Mouse (Mus musculus): ENCODE measurements around the gene Dolpp1.
"Not testable (repeated sequence)": the region's sequence is repeated elsewhere in the genome, so short reads cannot be mapped to it uniquely, and the experiment has no call there.

Gene Dolpp1

GRCm38 (mm10) chr2:30413038-30413973 lies 21.3 kb downstream of the Dolpp1 start:
- DNase-seq, result no peak

DNA sequence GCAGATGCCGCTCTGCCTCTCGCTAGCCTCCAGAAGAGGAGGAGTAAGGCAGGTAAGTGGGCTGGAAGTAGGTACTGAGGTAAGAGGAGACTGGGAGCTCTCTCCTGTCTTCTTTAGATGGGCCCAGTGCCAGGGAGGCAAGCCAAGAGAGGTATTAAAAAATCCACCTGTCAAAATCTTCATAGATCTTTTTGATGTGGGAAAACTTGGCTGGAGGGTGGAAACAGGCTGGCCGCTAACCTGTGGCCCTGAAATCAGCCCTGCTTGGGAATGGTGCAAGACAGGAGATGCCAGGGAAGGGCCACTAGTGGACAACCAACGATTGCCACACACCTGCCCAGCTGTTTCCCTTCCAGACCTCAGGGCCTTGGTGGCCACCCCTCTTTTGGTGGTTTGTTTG lies 22.0 kb downstream of the Dolpp1 start:
- DNase-seq, result no peak

DNA sequence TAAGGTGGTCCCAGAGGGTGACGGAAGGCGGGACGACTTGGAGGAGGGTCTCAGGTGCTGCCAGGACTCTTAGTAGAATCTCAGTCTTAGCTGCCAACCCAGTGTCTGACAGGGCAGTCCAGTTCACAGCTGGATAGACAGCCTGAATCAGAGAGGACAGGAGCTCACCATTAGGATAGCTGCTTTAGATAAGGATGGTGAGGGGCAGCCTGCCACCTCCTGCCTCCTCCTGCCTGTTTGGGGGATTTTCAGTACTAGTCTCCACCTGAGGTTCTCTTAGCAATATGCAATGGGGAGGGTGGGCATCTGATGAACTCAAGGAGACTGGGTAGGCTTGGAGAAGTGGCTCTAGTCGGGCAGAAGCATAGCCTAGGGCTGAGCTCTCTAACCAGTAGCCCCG lies 22.6 kb downstream of the Dolpp1 start:
- DNase-seq, result no peak

- peak; percentile 91 for DNase-seq
Measured at GRCm38 (mm10) chr2:30415157-30415935, 23.3 kb downstream of the Dolpp1 start, which contains the start of gene Crat. Crat (minus strand) TSS chr2:30415813.

- peak; percentile 96 for DNase-seq
Measured at GRCm38 (mm10) chr2:30415936-30416648, 24.0 kb downstream of the Dolpp1 start, which contains the start of gene Ptpa. Ptpa (plus strand) TSS chr2:30416039.

GRCm38 (mm10) chr2:30416649-30416965 lies 24.6 kb downstream of the Dolpp1 start:
- DNase-seq, result no peak

DNA sequence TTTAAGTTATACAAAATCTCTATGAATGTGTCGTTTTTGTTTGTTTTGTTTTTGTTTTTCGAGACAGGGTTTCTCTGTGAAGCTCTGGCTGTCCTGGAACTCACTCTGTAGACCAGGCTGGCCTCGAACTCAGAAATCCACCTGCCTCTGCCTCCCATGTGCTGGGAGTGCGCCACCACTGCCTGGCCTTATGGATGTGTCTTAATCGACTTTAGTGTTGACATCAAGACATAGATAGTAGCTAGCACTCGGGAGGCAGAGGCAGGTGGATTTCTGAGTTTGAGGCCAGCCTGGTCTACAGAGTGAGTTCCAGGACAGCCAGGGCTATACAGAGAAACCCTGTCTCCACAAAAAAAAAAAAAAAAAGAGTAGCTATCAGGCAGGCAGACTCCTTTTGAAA lies 25.1 kb downstream of the Dolpp1 start:
- DNase-seq, result not testable (repeated sequence)

DNA sequence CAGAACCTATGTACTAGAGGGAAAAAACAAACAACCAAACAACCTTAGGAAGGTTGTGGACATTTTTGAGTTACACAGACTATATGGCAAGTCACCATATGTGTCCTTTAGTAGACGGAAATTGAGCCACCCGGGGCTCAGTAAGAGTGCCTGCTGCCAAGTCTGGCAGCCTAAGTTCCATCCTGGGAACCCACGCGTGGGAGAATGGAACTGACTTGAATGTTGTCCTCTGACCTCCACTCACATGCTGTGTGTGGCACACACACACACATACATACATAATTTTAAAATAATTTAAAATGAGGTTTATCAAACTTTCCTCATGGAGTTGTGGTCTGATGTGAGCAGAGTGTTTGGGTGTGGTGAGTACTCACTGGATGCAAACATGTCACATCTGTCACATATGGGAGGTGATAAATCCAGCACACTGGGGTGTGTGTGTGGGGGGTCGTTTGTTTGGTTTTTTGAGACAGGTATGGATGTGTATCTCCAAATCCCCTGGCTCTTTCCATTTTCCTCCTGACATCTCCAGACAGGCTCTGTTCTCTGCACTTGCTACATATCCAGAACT lies 25.6 kb downstream of the Dolpp1 start:
- no peak for DNase-seq

GRCm38 (mm10) chr2:30418259-30418658 lies 26.2 kb downstream of the Dolpp1 start:
- DNase-seq, result no peak

DNA sequence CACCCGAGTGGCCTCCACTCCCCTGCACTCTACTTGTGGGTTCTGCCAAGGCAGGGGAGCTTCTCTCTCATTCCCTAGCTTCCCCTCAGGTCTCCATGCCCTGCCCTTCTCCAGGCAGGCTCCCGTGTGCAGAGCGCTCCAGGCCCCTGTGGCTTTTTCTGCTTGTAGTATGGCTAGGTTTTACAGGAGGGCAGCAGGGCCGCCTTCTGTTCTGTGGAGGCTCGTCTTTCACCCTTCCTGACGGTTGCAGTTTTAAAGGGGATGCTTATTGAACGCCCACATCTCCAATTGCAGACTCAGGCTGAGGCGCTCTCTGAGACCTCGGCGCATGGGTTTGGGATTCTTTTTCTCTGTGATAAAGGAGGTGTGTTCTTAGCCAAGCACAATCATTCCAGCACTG lies 27.1 kb downstream of the Dolpp1 start:
- DNase-seq, result no peak

- DNase-seq, result no peak
Measured at GRCm38 (mm10) chr2:30421432-30421831, 29.4 kb downstream of the Dolpp1 start.

DNA sequence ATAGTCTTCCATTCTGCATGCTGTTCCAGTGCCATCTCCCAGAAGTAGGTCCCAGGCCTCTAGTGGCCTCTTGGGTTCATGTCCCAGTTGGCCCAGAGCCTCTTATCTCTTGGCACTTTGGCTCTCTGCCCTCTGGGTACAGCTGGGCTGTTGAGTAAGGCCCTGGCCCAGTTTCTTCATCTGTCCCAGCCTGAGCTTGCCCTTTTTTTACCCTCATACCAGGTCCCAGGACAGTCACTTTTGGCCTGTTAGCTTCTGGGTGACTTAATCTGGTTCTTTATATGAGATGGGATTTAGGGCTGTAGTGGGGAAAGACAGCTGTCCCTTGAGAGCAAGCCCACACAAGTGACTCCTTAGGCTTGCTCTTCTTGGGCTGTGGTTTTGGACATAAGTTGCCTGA lies 37.1 kb downstream of the Dolpp1 start:
- no peak for DNase-seq

- peak; percentile 79 for DNase-seq
Measured at GRCm38 (mm10) chr2:30435326-30436155, 43.5 kb downstream of the Dolpp1 start.

DNA sequence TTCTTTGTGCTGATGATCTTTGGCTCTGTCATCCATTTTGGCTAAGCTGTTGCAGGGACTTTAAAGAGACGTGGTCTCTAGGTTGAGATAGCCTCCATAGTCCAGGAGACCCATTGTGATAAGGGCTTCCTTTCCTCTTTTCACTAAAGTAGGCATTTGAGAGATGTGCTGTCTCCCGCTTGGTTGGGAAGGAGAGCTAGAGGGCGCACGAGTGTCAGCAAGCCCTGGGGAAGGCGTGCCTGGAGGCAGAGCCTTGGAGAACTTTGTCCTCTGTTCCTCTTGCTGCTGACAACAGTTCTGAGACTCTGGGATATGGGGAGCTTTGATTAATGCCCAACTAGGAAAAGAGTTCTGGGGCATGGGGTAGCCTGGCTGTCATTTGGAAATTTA lies 44.1 kb downstream of the Dolpp1 start:
- no peak for DNase-seq

- no peak for DNase-seq
Measured at GRCm38 (mm10) chr2:30436809-30437208, 44.8 kb downstream of the Dolpp1 start.

DNA sequence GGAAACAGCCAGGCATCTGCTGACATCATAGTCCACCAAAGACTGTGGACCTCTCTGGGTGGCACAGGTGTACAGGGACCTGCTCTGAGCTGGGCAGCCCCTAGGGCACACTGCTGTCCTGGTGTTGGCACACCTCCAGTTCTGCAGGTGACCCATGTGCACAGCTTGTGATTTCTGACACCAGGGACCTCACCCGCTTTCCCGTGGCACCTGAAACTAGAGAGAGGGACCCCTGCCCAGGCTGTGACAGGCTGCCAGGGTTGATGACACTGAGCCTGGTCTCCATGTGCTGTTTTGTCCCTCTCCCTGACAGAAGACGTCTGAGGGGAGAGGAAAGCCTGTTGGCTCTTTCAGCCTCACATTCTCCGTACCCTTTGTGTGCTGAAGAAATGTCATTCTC lies 45.7 kb downstream of the Dolpp1 start:
- no peak for DNase-seq

- no peak for DNase-seq
Measured at GRCm38 (mm10) chr2:30439631-30440030, 47.6 kb downstream of the Dolpp1 start.

DNA sequence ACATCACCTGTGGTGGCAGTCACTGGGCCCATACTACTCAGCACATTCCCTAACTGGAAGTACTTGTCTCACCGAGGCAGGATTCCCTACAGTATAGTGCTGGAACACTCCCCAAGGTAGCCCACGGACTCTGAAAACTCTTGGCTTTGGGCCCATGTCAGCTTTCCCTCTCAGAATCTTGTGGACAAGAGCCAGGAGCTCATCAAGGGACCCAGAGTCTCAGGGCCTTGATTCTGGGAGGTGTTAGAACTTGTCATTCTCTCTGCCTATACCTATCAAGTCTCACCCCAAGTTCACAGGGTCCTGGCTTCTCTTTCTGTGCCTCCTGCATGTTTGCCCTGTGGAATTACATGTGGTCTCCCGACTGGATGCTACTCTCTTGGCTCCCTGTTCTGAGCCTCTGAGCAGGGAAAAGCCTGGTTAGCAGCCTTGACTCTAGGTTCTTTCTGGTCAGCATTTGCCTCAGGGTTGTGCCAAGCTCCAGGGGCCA lies 48.2 kb downstream of the Dolpp1 start:
- DNase-seq, result no peak

- peak; percentile 86 for DNase-seq
Measured at GRCm38 (mm10) chr2:30440701-30441517, 48.9 kb downstream of the Dolpp1 start.

DNA sequence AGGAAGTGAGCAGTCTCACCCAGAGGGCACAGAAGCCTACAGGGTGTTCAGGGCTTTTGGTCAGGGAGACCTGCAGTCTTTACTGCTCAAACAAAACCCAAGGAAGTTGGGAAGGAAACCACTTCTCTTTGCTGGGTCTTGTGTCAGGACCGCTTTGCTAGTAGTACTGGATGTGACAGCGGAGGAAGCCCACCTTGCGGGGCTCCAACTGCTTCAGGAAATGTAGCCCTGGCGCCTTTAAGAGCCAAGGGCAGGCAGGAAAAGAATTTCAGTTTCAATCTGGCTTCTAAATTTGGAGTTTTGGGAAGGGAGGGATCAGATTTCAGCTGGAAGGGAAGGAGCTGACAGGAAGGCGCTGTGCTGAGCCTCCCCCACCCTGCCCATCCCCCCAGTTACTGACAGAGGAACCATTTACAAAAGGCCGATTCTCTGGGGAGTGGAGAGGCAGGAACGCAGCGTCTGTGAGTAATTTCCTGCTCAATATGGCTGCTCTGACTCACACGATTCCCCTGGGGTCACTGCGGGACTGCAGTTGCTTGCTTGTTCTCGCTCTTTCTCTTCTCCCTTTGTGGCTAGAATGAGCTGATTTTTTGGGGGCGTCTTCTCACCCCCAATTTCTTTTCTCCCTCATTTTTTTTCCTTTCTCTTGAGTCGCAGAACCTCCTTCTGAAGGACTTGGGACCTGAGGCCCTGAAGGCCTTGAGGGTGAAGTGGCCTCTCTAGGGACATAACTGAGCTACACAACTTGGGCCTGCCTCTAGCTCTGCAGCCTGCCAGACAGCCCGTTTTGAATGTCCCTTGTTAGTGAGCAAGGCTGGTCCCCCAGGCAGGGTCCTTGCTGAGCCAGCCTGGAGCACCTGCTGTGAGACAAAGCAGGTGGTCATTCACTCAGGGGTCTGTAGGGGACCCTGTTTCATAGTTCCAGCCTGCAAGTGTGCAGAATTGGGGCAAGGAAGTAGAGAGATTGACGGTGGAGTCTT lies 49.8 kb downstream of the Dolpp1 start:
- DNase-seq, result peak; percentile 91

Measured in retina, postnatal 1 day (tissue).